Mouse (Mus musculus) liver, embryonic 13.5 days (tissue): Measurements from ENCODE around the gene Foxa3. TPM values are rescaled to one million over a fixed set of nuclear protein-coding genes. Genes with fewer than 3 reads are reported as not detected.
A peak's percentile ranks its signal among the peaks of the same experiment; 100 is the strongest.

Experiments used
- ATAC-seq: fragments of 200-750 bp; cut with Nextera tagmentation; 2 replicates; pipeline ENCODE4 v1.8.0; 2017; ENCODE audit warnings: low read depth, mild to moderate bottlenecking, moderate number of reproducible peaks, moderate library complexity
- DNase-seq: peaks from one replicate; pipeline ENCODE4 v3.0.0; 2022
- H3K27ac ChIP-seq: fragments of 300-500 bp; sonication (generic); 2 replicates; pipeline ENCODE4 v1.5.1; 2015; ENCODE audit warnings: moderate library complexity, mild to moderate bottlenecking, inconsistent platforms
- H3K27me3 ChIP-seq: fragments of 300-500 bp; sonication (generic); 2 replicates; pipeline ENCODE4 v1.6.1; 2015; ENCODE audit warnings: mild to moderate bottlenecking, inconsistent platforms
- H3K36me3 ChIP-seq: fragments of 300-500 bp; sonication (generic); 2 replicates; pipeline ENCODE4 v1.6.1; 2015; ENCODE audit warnings: mild to moderate bottlenecking, inconsistent platforms
- H3K4me1 ChIP-seq: fragments of 300-500 bp; sonication (generic); replicated peaks from 2 replicates; pipeline ENCODE4 v1.6.1; 2015; ENCODE audit warnings: inconsistent platforms
- H3K4me2 ChIP-seq: fragments of 300-500 bp; sonication (generic); 2 replicates; pipeline ENCODE4 v1.6.1; 2015; ENCODE audit warnings: inconsistent platforms, mild to moderate bottlenecking, moderate library complexity
- H3K4me3 ChIP-seq: fragments of 300-500 bp; sonication (generic); replicated peaks from 2 replicates; pipeline ENCODE4 v1.5.1; 2015; ENCODE audit warnings: mild to moderate bottlenecking, inconsistent platforms
- H3K9ac ChIP-seq: fragments of 300-500 bp; sonication (generic); 2 replicates; pipeline ENCODE4 v1.6.1; 2015; ENCODE audit warnings: mild to moderate bottlenecking, inconsistent platforms
- H3K9me3 ChIP-seq: fragments of 300-500 bp; sonication (generic); replicated peaks from 2 replicates; pipeline ENCODE4 v1.6.1; 2016; ENCODE audit warnings: inconsistent platforms
- WGBS: fragments of 180-500 bp; shearing (Covaris S2); methylation state at CpG from one replicate; pipeline ENCODE4 v1.1.7; 2015; ENCODE audit not compliant: insufficient replicate concordance; 5-methylcytosine and 5-hydroxymethylcytosine counted together
- polyA plus RNA-seq: library from polyadenylated mRNA; unstranded; fragments of >200 nt; fragmentation: Nextera tagmentation; extraction: Ambion mirVana; gene quantifications from 2 replicates; pipeline ENCODE4 v1.2.1, GENCODE M21; 2015

Gene Foxa3
- polyA plus RNA-seq, 1 experiment from 2014 or later: 25.6 TPM

DNA sequence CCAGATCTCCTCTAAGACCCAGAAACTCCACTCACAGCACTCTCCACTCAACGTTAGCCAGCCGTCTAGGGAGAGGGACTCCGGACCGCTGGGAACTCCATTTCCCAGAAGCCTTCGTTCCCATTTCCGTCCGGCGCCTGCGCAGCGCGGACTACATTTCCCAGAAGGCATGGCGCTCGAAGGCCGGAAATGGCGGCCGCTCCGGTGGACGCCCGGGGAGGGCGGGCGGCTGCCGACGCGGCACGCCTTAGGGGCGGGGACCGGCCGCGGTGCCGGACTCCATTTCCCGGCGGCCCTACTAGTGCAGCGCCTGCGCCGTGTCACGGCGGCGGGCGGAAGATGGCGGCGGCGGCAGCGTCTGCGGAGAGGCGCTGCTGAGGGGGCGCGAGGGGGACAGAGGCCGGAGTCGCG lies 763 bp upstream of the Foxa3 start, which contains the start of gene Sympk:
Gene Sympk, plus strand, starts transcription at position 282 of the 411 bp plus-strand sequence.
- H3K27ac ChIP-seq: peak within 1 kb of the TSS; percentile 83
- peak within 1 kb of the TSS; percentile 98 for H3K4me3 ChIP-seq
- DNase-seq (peak; percentile 94), ATAC-seq (peak; percentile 92)
- H3K4me2 ChIP-seq: peak within 1 kb of the TSS; percentile 97
- H3K36me3 ChIP-seq: peaks cover 14% of the 10 kb centered on the region
- under 1% methylated on average over 50 of the region's 50 CpGs for WGBS
- H3K27me3 ChIP-seq: peaks cover 47% of the 10 kb centered on the region
- peaks cover 41% of the 10 kb centered on the region for H3K4me1 ChIP-seq
- no peaks in the 10 kb centered on the region for H3K9me3 ChIP-seq
- H3K9ac ChIP-seq: peak within 1 kb of the TSS; percentile 97

GRCm38 (mm10) chr7:19022189-19022958 lies 964 bp downstream of the Foxa3 start:
- peaks cover 33% of the 10 kb centered on the region for H3K4me1 ChIP-seq
- DNase-seq (no peak), ATAC-seq (no peak)
- H3K4me3 ChIP-seq: peak overlapping the region; percentile 98
- 43% methylated on average over 18 of the region's 18 CpGs for WGBS
- peaks cover 47% of the 10 kb centered on the region for H3K27me3 ChIP-seq
- H3K4me2 ChIP-seq: peak overlapping the region; percentile 48
- 0 out of 2 replicates have a peak, but pooled peaks cover 3% of the 10 kb centered on the region for H3K36me3 ChIP-seq
- H3K9ac ChIP-seq: peak overlapping the region; percentile 56
- no peaks in the 10 kb centered on the region for H3K9me3 ChIP-seq
- H3K27ac ChIP-seq: no peak overlapping the region; the same call in 1 of the 2 replicates

- Histone ChIP-seq H3K4me1 (peaks cover 22% of the 10 kb centered on the region), H3K27me3 (peaks cover 47% of the 10 kb centered on the region), H3K4me3 (peak overlapping the region; percentile 98), H3K36me3 (no peaks in the 10 kb centered on the region), H3K9ac (0 out of 2 replicates have a peak overlapping the region, but pooled peaks have one; percentile 56), H3K9me3 (no peaks in the 10 kb centered on the region), H3K4me2 (peak overlapping the region; percentile 48), H3K27ac (no peak overlapping the region)
- WGBS: 9% methylated on average over 8 of the region's 8 CpGs
- DNase-seq: no peak
- ATAC-seq: no peak
Observed at GRCm38 (mm10) chr7:19021048-19021447, 2.3 kb downstream of the Foxa3 start.

DNA sequence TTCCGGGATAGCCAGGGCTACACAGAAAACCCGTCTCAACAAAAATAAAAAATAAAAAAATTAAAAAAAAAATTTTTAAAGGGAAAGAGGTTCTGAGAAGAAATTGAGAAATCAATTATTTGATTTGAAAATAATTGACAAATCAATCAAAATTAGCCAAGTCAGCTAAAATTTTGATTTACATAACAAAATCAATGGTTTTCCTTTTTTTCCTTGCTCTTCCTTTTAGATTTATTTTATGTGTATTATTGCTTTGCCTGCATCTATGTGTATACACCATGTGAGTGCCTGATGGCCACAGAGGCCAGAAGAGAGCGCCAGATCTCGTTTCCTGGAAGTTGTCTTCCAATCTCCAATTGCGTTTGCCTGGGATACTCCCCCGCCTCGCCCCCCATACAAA lies 5.4 kb downstream of the Foxa3 start:
- no peak overlapping the region for H3K9ac ChIP-seq
- H3K27me3 ChIP-seq: peaks cover 44% of the 10 kb centered on the region
- H3K27ac ChIP-seq: no peak overlapping the region
- 67% methylated on average over 7 of the region's 7 CpGs for WGBS
- peaks cover 9% of the 10 kb centered on the region; the same call in 1 of the 2 replicates for H3K36me3 ChIP-seq
- no peak overlapping the region for H3K4me2 ChIP-seq
- DNase-seq: no peak
- no peak for ATAC-seq
- H3K4me3 ChIP-seq: no peak overlapping the region
- H3K4me1 ChIP-seq: peaks cover 7% of the 10 kb centered on the region; the same call in 1 of the 2 replicates
- no peaks in the 10 kb centered on the region for H3K9me3 ChIP-seq

DNA sequence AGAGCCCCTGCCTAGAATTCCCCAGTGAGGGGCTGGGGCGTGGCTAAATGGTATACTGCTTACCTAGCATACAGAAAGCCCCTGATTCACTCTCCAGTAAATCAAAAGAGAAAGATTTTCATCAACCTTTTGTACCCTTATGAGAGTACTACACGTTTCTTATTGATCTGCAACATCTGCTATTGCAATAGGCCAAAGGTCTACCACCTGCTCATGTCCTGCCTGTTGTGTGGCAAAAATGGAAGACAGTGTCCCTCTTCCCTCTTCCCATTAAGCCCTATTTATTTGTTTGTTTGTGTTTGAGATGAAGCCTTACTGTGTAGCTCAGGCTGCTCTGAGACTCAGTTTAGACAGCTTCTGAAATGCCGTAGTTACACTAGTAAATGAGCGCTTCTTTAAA lies 7.3 kb downstream of the Foxa3 start:
- Histone ChIP-seq H3K4me3 (no peak overlapping the region), H3K4me1 (peaks cover 18% of the 10 kb centered on the region), H3K27me3 (peaks cover 33% of the 10 kb centered on the region), H3K9me3 (no peaks in the 10 kb centered on the region), H3K4me2 (no peak overlapping the region), H3K36me3 (peaks cover 9% of the 10 kb centered on the region; the same call in 1 of the 2 replicates), H3K27ac (no peak overlapping the region; the same call in 1 of the 2 replicates), H3K9ac (no peak overlapping the region)
- no peak for DNase-seq
- WGBS: 69% methylated on average over 4 of the region's 4 CpGs
- no peak for ATAC-seq

DNA sequence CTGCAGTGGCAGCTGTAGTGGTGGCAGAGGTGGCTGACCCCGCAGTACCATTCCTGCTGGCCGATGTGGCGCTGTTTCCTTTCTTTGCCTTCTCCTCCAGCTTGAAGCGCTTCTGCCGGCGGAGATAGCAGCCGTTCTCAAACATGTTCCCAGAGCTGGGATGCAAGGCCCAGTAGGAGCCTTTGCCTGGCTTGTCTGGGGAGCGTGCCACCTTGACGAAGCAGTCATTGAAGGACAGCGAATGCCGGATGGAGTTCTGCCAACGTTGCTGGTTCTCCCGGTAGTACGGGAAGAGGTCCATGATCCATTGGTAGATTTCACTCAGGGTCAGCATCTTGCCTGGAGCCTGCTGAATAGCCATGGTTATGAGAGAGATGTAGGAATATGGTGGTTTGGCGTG lies 8.9 kb downstream of the Foxa3 start:
- Histone ChIP-seq H3K4me2 (no peak overlapping the region), H3K9me3 (no peaks in the 10 kb centered on the region), H3K36me3 (peaks cover 9% of the 10 kb centered on the region; the same call in 1 of the 2 replicates), H3K9ac (no peak overlapping the region), H3K27ac (no peak overlapping the region), H3K27me3 (peaks cover 17% of the 10 kb centered on the region; the same call in 1 of the 2 replicates), H3K4me3 (no peak overlapping the region), H3K4me1 (peaks cover 29% of the 10 kb centered on the region)
- ATAC-seq (no peak), DNase-seq (no peak)
- 62% methylated on average over 15 of the region's 15 CpGs for WGBS

GRCm38 (mm10) chr7:19012882-19013281 lies 10.5 kb downstream of the Foxa3 start:
- H3K27me3 ChIP-seq: peaks cover 15% of the 10 kb centered on the region; the same call in 1 of the 2 replicates
- no peak for DNase-seq
- WGBS: 14% methylated on average over 2 of the region's 2 CpGs
- peaks cover 37% of the 10 kb centered on the region for H3K4me1 ChIP-seq
- peak overlapping the region; percentile 78; the same call in 1 of the 2 replicates for H3K27ac ChIP-seq
- H3K4me2 ChIP-seq: peak overlapping the region; percentile 60
- no peaks in the 10 kb centered on the region for H3K9me3 ChIP-seq
- peaks cover 9% of the 10 kb centered on the region; the same call in 1 of the 2 replicates for H3K36me3 ChIP-seq
- peak; percentile 58 for ATAC-seq
- H3K4me3 ChIP-seq: no peak overlapping the region
- 0 out of 2 replicates have a peak overlapping the region, but pooled peaks have one; percentile 62 for H3K9ac ChIP-seq

DNA sequence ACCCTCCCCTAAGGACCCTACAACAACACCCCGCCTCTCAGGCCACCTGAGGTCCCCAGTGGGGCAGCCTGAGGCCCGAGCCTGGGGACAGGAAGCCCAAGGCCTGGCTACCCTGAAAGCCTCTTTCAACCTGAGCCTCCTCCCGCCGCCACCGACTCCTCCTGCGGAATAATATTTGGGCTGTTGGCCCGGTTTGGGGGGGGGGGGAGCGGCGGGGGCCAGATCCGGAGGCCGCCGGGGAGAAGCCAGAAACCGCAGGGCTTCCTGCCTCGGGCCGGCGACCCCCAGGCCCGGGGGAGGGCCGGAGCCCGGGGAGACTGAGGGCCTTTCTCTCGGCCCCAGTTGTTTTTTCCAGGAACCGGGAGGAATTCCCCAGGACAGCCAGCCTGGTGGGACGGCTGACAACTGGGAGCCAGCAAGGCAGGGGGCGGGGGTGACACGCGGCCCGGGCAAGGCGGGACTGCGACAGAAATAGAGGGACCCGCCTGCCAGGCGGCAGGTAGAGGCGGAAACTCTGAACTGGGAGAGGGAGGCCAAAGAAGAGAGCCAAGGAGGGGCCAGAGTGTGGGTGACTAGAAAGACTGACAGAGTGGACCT lies 11.2 kb downstream of the Foxa3 start:
- peak overlapping the region; percentile 62 for H3K9ac ChIP-seq
- H3K4me1 ChIP-seq: peaks cover 43% of the 10 kb centered on the region
- H3K36me3 ChIP-seq: peaks cover 10% of the 10 kb centered on the region
- peak overlapping the region; percentile 38 for H3K4me3 ChIP-seq
- peak overlapping the region; percentile 60 for H3K4me2 ChIP-seq
- ATAC-seq: peak; percentile 34
- peak overlapping the region; percentile 78 for H3K27ac ChIP-seq
- peaks cover 15% of the 10 kb centered on the region; the same call in 1 of the 2 replicates for H3K27me3 ChIP-seq
- WGBS: 3% methylated on average over 31 of the region's 31 CpGs
- DNase-seq: no peak
- H3K9me3 ChIP-seq: no peaks in the 10 kb centered on the region

DNA sequence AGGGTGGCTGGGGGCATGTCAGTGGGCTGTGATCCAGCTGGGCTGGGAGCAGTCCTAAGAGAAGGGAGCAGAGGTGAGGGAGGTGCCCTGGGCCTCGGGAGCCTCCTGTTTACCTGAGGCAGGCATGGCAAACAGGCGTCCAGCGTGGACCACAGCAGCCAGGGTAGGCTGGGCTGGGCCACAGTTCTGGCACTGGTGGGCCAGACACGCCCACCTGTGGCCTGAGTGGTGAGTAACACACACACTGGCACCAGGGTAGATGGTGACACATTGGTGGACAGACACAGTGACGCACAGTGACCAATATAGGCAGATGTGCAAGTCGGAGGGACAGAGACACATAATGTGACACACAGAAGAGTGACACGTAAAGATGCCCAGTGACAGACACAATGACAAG lies 12.8 kb downstream of the Foxa3 start:
- peak; percentile 3; the same call in 1 of the 2 replicates for ATAC-seq
- Histone ChIP-seq H3K9ac (no peak overlapping the region), H3K36me3 (peaks cover 20% of the 10 kb centered on the region), H3K4me2 (no peak overlapping the region), H3K27ac (peak overlapping the region; percentile 34), H3K4me3 (no peak overlapping the region), H3K4me1 (peaks cover 58% of the 10 kb centered on the region), H3K27me3 (peaks cover 15% of the 10 kb centered on the region; the same call in 1 of the 2 replicates), H3K9me3 (no peaks in the 10 kb centered on the region)
- WGBS: 63% methylated on average over 7 of the region's 7 CpGs
- no peak for DNase-seq

GRCm38 (mm10) chr7:19007026-19007977 lies 16.0 kb downstream of the Foxa3 start:
- DNase-seq: no peak
- Histone ChIP-seq H3K9ac (0 out of 2 replicates have a peak overlapping the region, but pooled peaks have one; percentile 7), H3K9me3 (no peaks in the 10 kb centered on the region), H3K27me3 (0 out of 2 replicates have a peak, but pooled peaks cover 2% of the 10 kb centered on the region), H3K4me3 (0 out of 2 replicates have a peak overlapping the region, but pooled peaks have one; percentile 21), H3K27ac (peak overlapping the region; percentile 63), H3K36me3 (peaks cover 18% of the 10 kb centered on the region), H3K4me2 (peak overlapping the region; percentile 99), H3K4me1 (peaks cover 72% of the 10 kb centered on the region)
- 67% methylated on average over 13 of the region's 13 CpGs for WGBS
- ATAC-seq: peak; percentile 4
